Mouse (Mus musculus) E14TG2a.4 (cell line): Measurements from ENCODE around the gene Zbed4.

Experiments
- H3K27me3 ChIP-seq: 2 replicates; pipeline ENCODE4 v1.6.1; 2014; ENCODE audit warnings: low read length, control low read depth; ENCODE audit not compliant: insufficient read depth
- H3K36me3 ChIP-seq: 2 replicates; pipeline ENCODE4 v1.6.1; 2014; ENCODE audit warnings: low read length, control low read depth; ENCODE audit not compliant: insufficient read depth
- H3K4me1 ChIP-seq: replicated peaks from 2 replicates; pipeline ENCODE4 v1.6.1; 2014; ENCODE audit warnings: low read depth, low read length, control low read depth
- H3K4me3 ChIP-seq: replicated peaks from 2 replicates; pipeline ENCODE4 v1.5.1; 2014; ENCODE audit warnings: mild to moderate bottlenecking, low read length
- H3K9me3 ChIP-seq: 2 replicates; pipeline ENCODE4 v1.6.1; 2014; ENCODE audit warnings: low read length, control low read depth
- CTCF ChIP-seq: conservative IDR thresholded peaks from 2 replicates; pipeline ENCODE4 v1.5.1; 2014; ENCODE audit warnings: low read length
- NANOG ChIP-seq: IDR thresholded peaks from 2 replicates; pipeline ENCODE4 v1.6.1; 2014; ENCODE audit warnings: borderline replicate concordance, low read length, mixed read lengths
- POU5F1 ChIP-seq: IDR thresholded peaks from 2 replicates; pipeline ENCODE4 v1.6.1; 2014; ENCODE audit warnings: low read length, borderline replicate concordance

The Zbed4 gene

GRCm38 (mm10) chr15:88712501-88712900 lies 39.0 kb upstream of the Zbed4 start:
- peak overlapping the region; percentile 81 for H3K4me3 ChIP-seq
- TF ChIP-seq CTCF (no peak), POU5F1 (no peak), NANOG (no peak)
- peaks cover 87% of the 10 kb centered on the region for H3K4me1 ChIP-seq
- no peaks in the 10 kb centered on the region for H3K27me3 ChIP-seq
- H3K36me3 ChIP-seq = peaks cover 86% of the 10 kb centered on the region
- H3K9me3 ChIP-seq = no peaks in the 10 kb centered on the region

GRCm38 (mm10) chr15:88714021-88714589 lies 37.4 kb upstream of the Zbed4 start:
- TF ChIP-seq POU5F1 = no peak
- no peak for TF ChIP-seq CTCF
- TF ChIP-seq NANOG = no peak
- Histone ChIP-seq H3K4me3 (peak overlapping the region; percentile 81; the same call in 1 of the 2 replicates), H3K27me3 (no peaks in the 10 kb centered on the region), H3K9me3 (no peaks in the 10 kb centered on the region), H3K36me3 (peaks cover 98% of the 10 kb centered on the region), H3K4me1 (peaks cover 97% of the 10 kb centered on the region)

- no peaks in the 10 kb centered on the region for H3K9me3 ChIP-seq
- H3K4me3 ChIP-seq = no peak overlapping the region
- no peaks in the 10 kb centered on the region for H3K27me3 ChIP-seq
- H3K4me1 ChIP-seq = peaks cover 95% of the 10 kb centered on the region
- TF ChIP-seq CTCF (peak; percentile 79), POU5F1 (no peak)
- H3K36me3 ChIP-seq = peaks cover 96% of the 10 kb centered on the region
Measured at GRCm38 (mm10) chr15:88716350-88716749, 35.1 kb upstream of the Zbed4 start.

- TF ChIP-seq CTCF = no peak
- TF ChIP-seq NANOG = no peak
- TF ChIP-seq POU5F1 = no peak
Measured at GRCm38 (mm10) chr15:88717239-88717638, 34.2 kb upstream of the Zbed4 start.

GRCm38 (mm10) chr15:88723205-88723604 lies 28.3 kb upstream of the Zbed4 start:
- H3K9me3 ChIP-seq = no peaks in the 10 kb centered on the region
- H3K27me3 ChIP-seq = no peaks in the 10 kb centered on the region
- H3K4me1 ChIP-seq = peaks cover 81% of the 10 kb centered on the region
- 0 out of 2 replicates have a peak overlapping the region, but pooled peaks have one; percentile 20 for H3K4me3 ChIP-seq
- peaks cover 89% of the 10 kb centered on the region for H3K36me3 ChIP-seq
- TF ChIP-seq CTCF (no peak), POU5F1 (no peak), NANOG (no peak)

More at GRCm38 (mm10) chr15:88717239-88717638, 34.2 kb upstream of the Zbed4 start:
- Histone ChIP-seq H3K36me3 (peaks cover 96% of the 10 kb centered on the region), H3K4me3 (no peak overlapping the region), H3K9me3 (no peaks in the 10 kb centered on the region), H3K4me1 (peaks cover 95% of the 10 kb centered on the region), H3K27me3 (no peaks in the 10 kb centered on the region)

GRCm38 (mm10) chr15:88724311-88724710 lies 27.1 kb upstream of the Zbed4 start:
- TF ChIP-seq POU5F1 (no peak), NANOG (no peak), CTCF (no peak)
- no peak overlapping the region for H3K4me3 ChIP-seq
- peaks cover 89% of the 10 kb centered on the region for H3K36me3 ChIP-seq
- no peaks in the 10 kb centered on the region for H3K9me3 ChIP-seq
- peaks cover 80% of the 10 kb centered on the region for H3K4me1 ChIP-seq
- no peaks in the 10 kb centered on the region for H3K27me3 ChIP-seq

GRCm38 (mm10) chr15:88725036-88725435 lies 26.4 kb upstream of the Zbed4 start:
- TF ChIP-seq CTCF (no peak), POU5F1 (no peak), NANOG (no peak)
- Histone ChIP-seq H3K9me3 (no peaks in the 10 kb centered on the region), H3K27me3 (no peaks in the 10 kb centered on the region), H3K36me3 (peaks cover 91% of the 10 kb centered on the region), H3K4me3 (no peak overlapping the region), H3K4me1 (peaks cover 83% of the 10 kb centered on the region)

GRCm38 (mm10) chr15:88727204-88727603 lies 24.3 kb upstream of the Zbed4 start:
- Histone ChIP-seq H3K36me3 (peaks cover 89% of the 10 kb centered on the region), H3K4me3 (no peak overlapping the region), H3K4me1 (peaks cover 84% of the 10 kb centered on the region), H3K27me3 (no peaks in the 10 kb centered on the region), H3K9me3 (no peaks in the 10 kb centered on the region)
- TF ChIP-seq POU5F1 = no peak
- no peak for TF ChIP-seq CTCF
- no peak for TF ChIP-seq NANOG

GRCm38 (mm10) chr15:88730717-88731116 lies 20.7 kb upstream of the Zbed4 start:
- Histone ChIP-seq H3K4me3 (peak overlapping the region; percentile 87), H3K4me1 (peaks cover 73% of the 10 kb centered on the region), H3K9me3 (no peaks in the 10 kb centered on the region), H3K36me3 (peaks cover 60% of the 10 kb centered on the region), H3K27me3 (0 out of 2 replicates have a peak, but pooled peaks cover 4% of the 10 kb centered on the region)
- TF ChIP-seq POU5F1 (no peak), NANOG (no peak), CTCF (no peak)
